Mouse (Mus musculus): ENCODE data around the gene Ano4. TPM values are rescaled to one million over a fixed set of nuclear protein-coding genes. Genes with fewer than 3 reads are reported as not detected.
A peak's percentile ranks its signal among the peaks of the same experiment; 100 is the strongest.

Gene Ano4
- polyA plus RNA-seq, 1 experiment from 2014 or later = 7.2 TPM

GRCm38 (mm10) chr10:89267312-89267711, 77.2 kb downstream of the Ano4 start:
- Histone ChIP-seq H3K4me1 (replicated peaks) (no peaks in the 10 kb centered on the region), H3K27me3 (no peaks in the 10 kb centered on the region), H3K4me3 (no peak overlapping the region), H3K9me3 (no peaks in the 10 kb centered on the region), H3K9ac (no peak overlapping the region), H3K4me2 (no peak overlapping the region), H3K36me3 (no peaks in the 10 kb centered on the region), H3K27ac (no peak overlapping the region)
- ATAC-seq (ENCODE audit: low FRiP score) = no peak
- WGBS = 85% methylated on average over 3 of the region's 3 CpGs

- H3K9ac ChIP-seq = no peak overlapping the region
- no peak for ATAC-seq (ENCODE audit: low FRiP score)
- no peak overlapping the region for H3K4me3 ChIP-seq
- WGBS = 90% methylated on average over 4 of the region's 4 CpGs
- no peaks in the 10 kb centered on the region for H3K36me3 ChIP-seq
- no peaks in the 10 kb centered on the region for H3K27me3 ChIP-seq
- no peak overlapping the region for H3K27ac ChIP-seq
- no peak overlapping the region for H3K4me2 ChIP-seq
- no peaks in the 10 kb centered on the region for H3K9me3 ChIP-seq
- H3K4me1 ChIP-seq (replicated peaks) = peaks cover 2% of the 10 kb centered on the region; the same call in 1 of the 2 replicates
Observed at GRCm38 (mm10) chr10:89263396-89263795, 81.2 kb downstream of the Ano4 start.

GRCm38 (mm10) chr10:89257457-89258381, 86.8 kb downstream of the Ano4 start:
- peak overlapping the region; percentile 61 for H3K4me3 ChIP-seq
- H3K4me1 ChIP-seq (replicated peaks) = peaks cover 28% of the 10 kb centered on the region
- H3K36me3 ChIP-seq = no peaks in the 10 kb centered on the region
- H3K27ac ChIP-seq = peak overlapping the region; percentile 81
- WGBS = 3% methylated on average over 16 of the region's 16 CpGs
- no peaks in the 10 kb centered on the region for H3K27me3 ChIP-seq
- peak; percentile 79 for ATAC-seq (ENCODE audit: low FRiP score)
- H3K9me3 ChIP-seq = no peaks in the 10 kb centered on the region
- peak overlapping the region; percentile 74 for H3K9ac ChIP-seq
- H3K4me2 ChIP-seq = peak overlapping the region; percentile 82

GRCm38 (mm10) chr10:89256762-89257456, 87.7 kb downstream of the Ano4 start:
- H3K9ac ChIP-seq = peak overlapping the region; percentile 74
- WGBS = 2% methylated on average over 17 of the region's 17 CpGs
- peak overlapping the region; percentile 82 for H3K4me2 ChIP-seq
- peak; percentile 71 for ATAC-seq (ENCODE audit: low FRiP score)
- H3K4me1 ChIP-seq (replicated peaks) = peaks cover 28% of the 10 kb centered on the region
- no peaks in the 10 kb centered on the region for H3K9me3 ChIP-seq
- peak overlapping the region; percentile 81 for H3K27ac ChIP-seq
- peak overlapping the region; percentile 61 for H3K4me3 ChIP-seq
- H3K36me3 ChIP-seq = no peaks in the 10 kb centered on the region
- H3K27me3 ChIP-seq = no peaks in the 10 kb centered on the region

- no peaks in the 10 kb centered on the region for H3K27me3 ChIP-seq
- H3K4me1 ChIP-seq (replicated peaks) = peaks cover 28% of the 10 kb centered on the region
- 28% methylated on average over 5 of the region's 5 CpGs for WGBS
- H3K9me3 ChIP-seq = no peaks in the 10 kb centered on the region
- no peak for ATAC-seq (ENCODE audit: low FRiP score)
- no peak overlapping the region for H3K9ac ChIP-seq
- H3K36me3 ChIP-seq = no peaks in the 10 kb centered on the region
- peak overlapping the region; percentile 23; the same call in 1 of the 2 replicates for H3K4me2 ChIP-seq
- no peak overlapping the region for H3K27ac ChIP-seq
- H3K4me3 ChIP-seq = no peak overlapping the region
Observed at GRCm38 (mm10) chr10:89254765-89255164, 89.8 kb downstream of the Ano4 start.

GRCm38 (mm10) chr10:89253799-89254198, 90.8 kb downstream of the Ano4 start:
- Histone ChIP-seq H3K4me2 (no peak overlapping the region), H3K4me1 (replicated peaks) (peaks cover 28% of the 10 kb centered on the region), H3K9ac (no peak overlapping the region), H3K4me3 (no peak overlapping the region), H3K27me3 (no peaks in the 10 kb centered on the region), H3K27ac (no peak overlapping the region), H3K36me3 (no peaks in the 10 kb centered on the region), H3K9me3 (no peaks in the 10 kb centered on the region)
- WGBS = 74% methylated on average over 3 of the region's 3 CpGs
- ATAC-seq (ENCODE audit: low FRiP score) = no peak

- Histone ChIP-seq H3K4me2 (no peak overlapping the region), H3K9me3 (no peaks in the 10 kb centered on the region), H3K27ac (no peak overlapping the region), H3K9ac (no peak overlapping the region), H3K36me3 (no peaks in the 10 kb centered on the region), H3K27me3 (no peaks in the 10 kb centered on the region), H3K4me3 (no peak overlapping the region), H3K4me1 (replicated peaks) (peaks cover 19% of the 10 kb centered on the region)
- 63% methylated on average over 5 of the region's 5 CpGs for WGBS
- no peak for ATAC-seq (ENCODE audit: low FRiP score)
Observed at GRCm38 (mm10) chr10:89252636-89253035, 91.9 kb downstream of the Ano4 start.

- Histone ChIP-seq H3K4me2 (no peak overlapping the region), H3K4me3 (no peak overlapping the region), H3K4me1 (replicated peaks) (no peaks in the 10 kb centered on the region), H3K9me3 (no peaks in the 10 kb centered on the region), H3K27ac (no peak overlapping the region), H3K36me3 (no peaks in the 10 kb centered on the region), H3K27me3 (no peaks in the 10 kb centered on the region), H3K9ac (no peak overlapping the region)
- WGBS = 86% methylated on average over 1 of the region's 1 CpGs
- ATAC-seq (ENCODE audit: low FRiP score) = no peak
Observed at GRCm38 (mm10) chr10:89243808-89244207, 100.8 kb downstream of the Ano4 start.

GRCm38 (mm10) chr10:89224524-89224923, 120.0 kb downstream of the Ano4 start:
- WGBS = 43% methylated on average over 7 of the region's 7 CpGs

GRCm38 (mm10) chr10:89222284-89222989, 122.1 kb downstream of the Ano4 start:
- Histone ChIP-seq H3K9ac (no peak overlapping the region), H3K9me3 (no peaks in the 10 kb centered on the region), H3K4me1 (replicated peaks) (no peaks in the 10 kb centered on the region), H3K27me3 (no peaks in the 10 kb centered on the region), H3K36me3 (no peaks in the 10 kb centered on the region), H3K4me2 (no peak overlapping the region), H3K4me3 (no peak overlapping the region), H3K27ac (no peak overlapping the region)
- WGBS = 87% methylated on average over 6 of the region's 6 CpGs
- ATAC-seq (ENCODE audit: low FRiP score) = no peak

More at GRCm38 (mm10) chr10:89224524-89224923, 120.0 kb downstream of the Ano4 start:
- no peak for ATAC-seq (ENCODE audit: low FRiP score)
- no peaks in the 10 kb centered on the region for H3K27me3 ChIP-seq
- H3K27ac ChIP-seq = no peak overlapping the region
- no peak overlapping the region for H3K4me2 ChIP-seq
- H3K4me1 ChIP-seq (replicated peaks) = no peaks in the 10 kb centered on the region
- no peaks in the 10 kb centered on the region for H3K36me3 ChIP-seq
- no peak overlapping the region for H3K9ac ChIP-seq
- H3K9me3 ChIP-seq = no peaks in the 10 kb centered on the region
- H3K4me3 ChIP-seq = no peak overlapping the region

- no peaks in the 10 kb centered on the region for H3K9me3 ChIP-seq
- H3K36me3 ChIP-seq = no peaks in the 10 kb centered on the region
- ATAC-seq (ENCODE audit: low FRiP score) = no peak
- 67% methylated on average over 6 of the region's 6 CpGs for WGBS
- 0 out of 2 replicates have a peak, but pooled peaks cover 3% of the 10 kb centered on the region for H3K4me1 ChIP-seq (replicated peaks)
- no peak overlapping the region for H3K27ac ChIP-seq
- H3K4me3 ChIP-seq = no peak overlapping the region
- no peak overlapping the region for H3K9ac ChIP-seq
- no peaks in the 10 kb centered on the region for H3K27me3 ChIP-seq
- no peak overlapping the region for H3K4me2 ChIP-seq
Observed at GRCm38 (mm10) chr10:89216078-89216477, 128.5 kb downstream of the Ano4 start.

- H3K4me1 ChIP-seq (replicated peaks) = no peaks in the 10 kb centered on the region
- WGBS = 40% methylated on average over 2 of the region's 2 CpGs
- ATAC-seq (ENCODE audit: low FRiP score) = no peak
Observed at GRCm38 (mm10) chr10:89205858-89206257, 138.7 kb downstream of the Ano4 start.

More at GRCm38 (mm10) chr10:89205858-89206257, 138.7 kb downstream of the Ano4 start:
- Histone ChIP-seq H3K4me3 (no peak overlapping the region), H3K9me3 (no peaks in the 10 kb centered on the region), H3K27me3 (no peaks in the 10 kb centered on the region), H3K36me3 (no peaks in the 10 kb centered on the region), H3K27ac (no peak overlapping the region), H3K4me2 (no peak overlapping the region), H3K9ac (no peak overlapping the region)
